Comparison of ENCODE assay signal across 10 mouse cellular contexts in the genomic region with DNA sequence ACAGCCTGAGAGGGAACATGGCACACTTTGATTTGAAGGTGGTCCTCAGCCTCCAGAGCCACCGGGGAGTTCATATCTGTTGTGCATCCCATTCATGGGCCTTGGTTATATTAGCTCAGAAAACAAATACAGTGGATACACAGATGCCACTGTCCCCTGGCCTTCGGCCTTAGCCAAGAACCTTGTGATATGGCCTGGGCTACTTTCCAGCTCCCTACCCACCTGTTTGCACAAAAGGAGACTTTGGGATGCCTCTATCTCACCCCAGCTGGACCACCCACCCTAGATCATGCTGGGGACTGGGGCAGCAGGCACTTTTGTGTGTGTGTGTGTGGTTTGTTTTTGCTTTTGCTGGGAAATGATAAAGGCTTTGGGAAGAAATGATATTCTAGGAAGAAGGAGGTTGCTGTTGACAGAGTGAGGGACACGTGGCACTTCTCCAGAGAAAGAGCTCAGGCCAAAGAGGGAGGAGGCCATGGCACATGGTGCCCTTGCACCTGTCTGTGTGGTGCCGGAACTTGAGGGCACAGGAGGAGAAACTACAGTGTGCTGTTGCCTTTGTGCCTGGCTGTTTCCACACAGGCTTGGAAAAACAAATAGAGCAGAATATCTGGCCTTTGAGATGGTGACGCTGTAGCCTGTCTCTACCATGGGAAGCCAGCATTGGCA.
A peak's percentile ranks its signal among the peaks of the same experiment; 100 is the strongest.
DNase-seq lines count a peak whose midpoint lies in the region; ATAC-seq lines count a peak whose summit lies in the region.
"Had no signal": no experiment of that assay in that cellular context is flagged by ENCODE, and none has a peak within 500 bp of the region (broad histone marks: within the 10 kb centered on the region; RNA-seq: fewer than 3 reads in every experiment).

No protein-coding gene starts in this region.

- peak overlapping the region; percentile 22; the same call in 1 of the 2 replicates for H3K27ac ChIP-seq in heart, embryonic 11.5 days (ENCODE audit: low read depth, low read length)
- no peak overlapping the region for H3K27ac ChIP-seq in liver, embryonic 15.5 days (replicated peaks)
- no peak overlapping the region for H3K27ac ChIP-seq in liver, embryonic 11.5 days (ENCODE audit: low read depth, low read length)
- H3K27ac ChIP-seq in stomach, embryonic 16.5 days (ENCODE audit: low read length): no peak overlapping the region
- H3K27ac ChIP-seq: forebrain, embryonic 13.5 days; hindbrain, embryonic 13.5 days had no signal

- DNase-seq in heart, postnatal 36 days: no peak
- DNase-seq in liver, embryonic 11.5 days (ENCODE audit: low spot score): no peak
- DNase-seq in heart, postnatal 10 days: peak; percentile 43 to 47
- no peak for DNase-seq in right cerebral cortex, postnatal 36 days (ENCODE audit: low spot score in 2 of 2)
- DNase-seq: gastrocnemius, postnatal 10 days had no signal

- H3K36me3 ChIP-seq in heart, embryonic 11.5 days (ENCODE audit: control insufficient read depth, insufficient read depth, low read length): no peaks in the 10 kb centered on the region
- no peaks in the 10 kb centered on the region for H3K36me3 ChIP-seq in liver, embryonic 15.5 days (replicated peaks)
- H3K36me3 ChIP-seq in liver, embryonic 11.5 days (ENCODE audit: control insufficient read depth, insufficient read depth, low read length): no peaks in the 10 kb centered on the region
- H3K36me3 ChIP-seq in stomach, embryonic 16.5 days (ENCODE audit: control insufficient read depth, insufficient read depth, low read length): no peaks in the 10 kb centered on the region
- H3K36me3 ChIP-seq: hindbrain, embryonic 13.5 days had no signal

- H3K4me2 ChIP-seq in heart, embryonic 11.5 days: no peak overlapping the region
- H3K4me2 ChIP-seq in liver, embryonic 15.5 days: no peak overlapping the region
- no peak overlapping the region for H3K4me2 ChIP-seq in liver, embryonic 11.5 days
- no peak overlapping the region for H3K4me2 ChIP-seq in stomach, embryonic 16.5 days (ENCODE audit: low read depth, low read length)
- H3K4me2 ChIP-seq: forebrain, embryonic 13.5 days; hindbrain, embryonic 13.5 days had no signal

- WGBS in heart, embryonic 11.5 days (ENCODE audit: insufficient replicate concordance): 47% methylated on average over 5 of the region's 5 CpGs
- WGBS in liver, embryonic 15.5 days (ENCODE audit: insufficient replicate concordance): 46% methylated on average over 5 of the region's 5 CpGs
- WGBS in liver, embryonic 11.5 days: 75% methylated on average over 5 of the region's 5 CpGs
- 72% methylated on average over 5 of the region's 5 CpGs for WGBS in stomach, embryonic 16.5 days

- intact Hi-C loops in heart, postnatal 36 days (cut with DNase I): loop anchor here (5.0 kb wide), 1 partner anchor 135 kb away; the partner anchor contains the start of gene Id2
- intact Hi-C loops in heart, postnatal 10 days (cut with DNase I): no loop called here

- no peaks in the 10 kb centered on the region for H3K9me3 ChIP-seq in heart, embryonic 11.5 days (replicated peaks; ENCODE audit: control insufficient read depth, low read length)
- no peaks in the 10 kb centered on the region for H3K9me3 ChIP-seq in liver, embryonic 15.5 days (replicated peaks)
- H3K9me3 ChIP-seq in liver, embryonic 11.5 days (ENCODE audit: control insufficient read depth, low read length): no peaks in the 10 kb centered on the region
- no peaks in the 10 kb centered on the region for H3K9me3 ChIP-seq in stomach, embryonic 16.5 days (replicated peaks; ENCODE audit: control insufficient read depth, low read length)
- H3K9me3 ChIP-seq: forebrain, embryonic 13.5 days; hindbrain, embryonic 13.5 days had no signal

- H3K4me3 ChIP-seq in heart, embryonic 11.5 days (ENCODE audit: low read depth, low read length): no peak overlapping the region
- H3K4me3 ChIP-seq in liver, embryonic 15.5 days (replicated peaks): no peak overlapping the region
- no peak overlapping the region for H3K4me3 ChIP-seq in liver, embryonic 11.5 days (ENCODE audit: low read depth, low read length)
- H3K4me3 ChIP-seq in stomach, embryonic 16.5 days (replicated peaks; ENCODE audit: low read length): no peak overlapping the region
- H3K4me3 ChIP-seq: forebrain, embryonic 13.5 days; hindbrain, embryonic 13.5 days had no signal

- H3K27me3 ChIP-seq in heart, embryonic 11.5 days (ENCODE audit: control insufficient read depth, insufficient read depth, low read length): no peaks in the 10 kb centered on the region
- no peaks in the 10 kb centered on the region for H3K27me3 ChIP-seq in liver, embryonic 15.5 days
- H3K27me3 ChIP-seq in liver, embryonic 11.5 days (replicated peaks; ENCODE audit: control insufficient read depth, insufficient read depth, low read length): no peaks in the 10 kb centered on the region
- H3K27me3 ChIP-seq in stomach, embryonic 16.5 days (ENCODE audit: control insufficient read depth, insufficient read depth, low read length): no peaks in the 10 kb centered on the region
- H3K27me3 ChIP-seq: forebrain, embryonic 13.5 days; hindbrain, embryonic 13.5 days had no signal

- no peak overlapping the region for H3K9ac ChIP-seq in heart, embryonic 11.5 days (ENCODE audit: low read depth, low read length)
- no peak overlapping the region for H3K9ac ChIP-seq in liver, embryonic 15.5 days
- H3K9ac ChIP-seq in liver, embryonic 11.5 days (ENCODE audit: low read depth, low read length): no peak overlapping the region
- no peak overlapping the region for H3K9ac ChIP-seq in stomach, embryonic 16.5 days (ENCODE audit: low read length)
- H3K9ac ChIP-seq: forebrain, embryonic 13.5 days; hindbrain, embryonic 13.5 days had no signal

- peaks cover 17% of the 10 kb centered on the region for H3K4me1 ChIP-seq in heart, embryonic 11.5 days (ENCODE audit: control insufficient read depth, insufficient read depth, low read length)
- peaks cover 12% of the 10 kb centered on the region for H3K4me1 ChIP-seq in liver, embryonic 15.5 days (replicated peaks)
- 0 out of 2 replicates have a peak, but pooled peaks cover 5% of the 10 kb centered on the region for H3K4me1 ChIP-seq in liver, embryonic 11.5 days (replicated peaks; ENCODE audit: control insufficient read depth, insufficient read depth, low read length)
- H3K4me1 ChIP-seq in stomach, embryonic 16.5 days (ENCODE audit: control insufficient read depth, insufficient read depth, low read length): no peaks in the 10 kb centered on the region; the same call in 1 of the 2 replicates

- 0 out of 2 replicates have a peak, but pooled peaks have one; percentile 47 for ATAC-seq in heart, embryonic 11.5 days (replicated peaks; ENCODE audit: insufficient number of reproducible peaks, low FRiP score, low TSS enrichment)
- peak; percentile 63 for ATAC-seq in liver, embryonic 15.5 days (ENCODE audit: insufficient read depth)
- no peak for ATAC-seq in liver, embryonic 11.5 days (replicated peaks; ENCODE audit: low FRiP score)
- peak; percentile 64; the same call in 1 of the 2 replicates for ATAC-seq in stomach, embryonic 16.5 days (ENCODE audit: insufficient read depth, low FRiP score)
- ATAC-seq: forebrain, embryonic 13.5 days had no signal

Comparison
In these comparisons a context has a peak if more than half of its experiments do, and no peak if none do; other contexts are left out.
1. DNase-seq: peak in heart, postnatal 10 days (2 of 2); none in heart, postnatal 36 days (0 of 2), liver, embryonic 11.5 days (single experiment) and right cerebral cortex, postnatal 36 days (0 of 2).